Mouse (Mus musculus) embryonic fibroblast, embryonic 13.5 days (primary cell): ENCODE measurements at regions not wholly inside any gene's neighbourhood (a gene's known extent, or its start where the extent isn't known, plus 50 kb on each side); places are given as distances from the start of the nearest gene placed in this dataset.

Experiments used
- H3K27ac ChIP-seq: 2 replicates; pipeline ENCODE4 v1.5.1; 2012; ENCODE audit warnings: low read length, control low read depth, inconsistent platforms; ENCODE audit not compliant: insufficient read depth
- H3K4me1 ChIP-seq: 2 replicates; pipeline ENCODE4 v1.6.1; 2011; ENCODE audit warnings: low read length; ENCODE audit not compliant: control insufficient read depth, insufficient read depth
- H3K4me3 ChIP-seq: 2 replicates; pipeline ENCODE4 v1.5.1; 2011; ENCODE audit warnings: mild to moderate bottlenecking, control low read depth, low read length; ENCODE audit not compliant: insufficient read depth
- CTCF ChIP-seq: IDR thresholded peaks from 2 replicates; pipeline ENCODE4 v1.5.1; 2011; ENCODE audit warnings: mild to moderate bottlenecking, control low read depth, low read length, moderate library complexity, borderline replicate concordance; ENCODE audit not compliant: insufficient read depth
- POLR2A ChIP-seq: IDR thresholded peaks from 2 replicates; pipeline ENCODE4 v1.6.1; 2011; ENCODE audit warnings: low read depth, mild to moderate bottlenecking, control low read depth, low read length, moderate library complexity

GRCm38 (mm10) chr2:170245637-170246341 is 97.9 kb upstream of the Zfp217 start:
- TF ChIP-seq CTCF (no peak), POLR2A (no peak)
- H3K4me1 ChIP-seq, result peaks cover 5% of the 10 kb centered on the region; the same call in 1 of the 2 replicates
- H3K27ac ChIP-seq, result peak overlapping the region; percentile 72
- no peak overlapping the region for H3K4me3 ChIP-seq

DNA sequence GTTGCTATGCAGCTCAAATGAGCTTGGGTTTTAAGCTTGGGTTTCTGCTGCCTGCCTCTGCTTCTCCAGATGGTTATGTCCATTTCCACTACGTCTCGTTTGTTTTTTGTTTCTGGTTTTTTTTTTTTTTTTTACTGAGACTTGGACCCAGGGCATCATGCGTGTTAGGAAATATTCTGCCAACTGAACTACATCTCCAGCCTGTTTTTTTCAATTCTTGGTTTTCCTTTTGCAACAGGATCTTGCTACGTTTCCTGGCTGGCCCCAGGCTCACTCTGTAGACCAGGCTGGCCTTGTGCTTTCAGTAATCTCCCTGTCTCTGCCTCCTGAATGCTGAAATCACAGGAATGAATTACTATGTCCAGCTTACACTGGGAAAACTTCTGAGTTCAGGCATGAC is 96.2 kb upstream of the Zfp217 start:
- no peak overlapping the region for H3K27ac ChIP-seq
- H3K4me3 ChIP-seq, result no peak overlapping the region
- no peak for TF ChIP-seq CTCF
- peaks cover 5% of the 10 kb centered on the region; the same call in 1 of the 2 replicates for H3K4me1 ChIP-seq

DNA sequence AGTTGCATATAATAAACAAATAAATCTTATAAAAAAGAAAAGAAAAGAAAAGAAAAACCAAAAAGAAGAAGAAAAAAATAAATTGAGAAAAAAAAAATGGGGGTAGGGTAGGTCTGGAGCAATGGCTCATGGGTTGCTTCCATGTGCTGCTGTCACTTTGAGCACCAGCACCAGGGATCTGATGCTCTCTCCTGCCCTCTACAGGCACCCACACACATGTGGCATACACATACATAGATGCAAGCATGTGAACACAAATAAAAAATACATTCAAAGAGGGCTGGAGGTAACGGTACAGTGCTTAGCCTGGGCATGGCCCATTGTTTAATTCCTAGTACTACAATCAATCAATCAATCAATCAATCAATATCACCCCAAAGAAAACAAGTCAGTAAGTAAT is 90.1 kb upstream of the Zfp217 start:
- no peak overlapping the region for H3K27ac ChIP-seq
- H3K4me3 ChIP-seq, result no peak overlapping the region
- H3K4me1 ChIP-seq, result no peaks in the 10 kb centered on the region
- TF ChIP-seq CTCF (peak; percentile 25; the same call in 1 of the 2 replicates), POLR2A (no peak)

DNA sequence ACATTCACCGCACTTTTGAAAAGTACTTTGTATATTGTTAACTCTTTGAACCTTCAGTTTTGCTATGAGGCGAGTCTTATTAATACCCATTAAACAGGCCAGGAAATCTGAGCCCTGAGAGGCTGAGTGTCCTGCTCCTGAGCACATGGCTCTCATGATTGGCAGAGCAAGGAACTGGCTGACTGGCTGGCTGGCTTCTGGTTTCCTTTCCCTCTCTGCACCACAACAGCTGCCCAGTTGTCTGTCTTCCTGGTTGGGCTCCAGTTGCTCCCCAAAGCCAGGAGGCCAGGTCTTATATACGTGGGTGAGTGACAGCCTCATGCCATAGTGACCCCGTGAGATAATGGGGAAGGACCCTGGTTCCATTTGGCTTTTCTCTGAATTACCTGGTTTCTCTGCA is 85.5 kb upstream of the Zfp217 start:
- Histone ChIP-seq H3K27ac (no peak overlapping the region), H3K4me3 (no peak overlapping the region)

GRCm38 (mm10) chr2:170229461-170230080 is 81.7 kb upstream of the Zfp217 start:
- Histone ChIP-seq H3K27ac (no peak overlapping the region), H3K4me3 (no peak overlapping the region), H3K4me1 (no peaks in the 10 kb centered on the region)
- TF ChIP-seq CTCF (no peak), POLR2A (no peak)

More for the DNA sequence above, 85.5 kb upstream of the Zfp217 start:
- TF ChIP-seq POLR2A (no peak), CTCF (no peak)
- H3K4me1 ChIP-seq, result no peaks in the 10 kb centered on the region

DNA sequence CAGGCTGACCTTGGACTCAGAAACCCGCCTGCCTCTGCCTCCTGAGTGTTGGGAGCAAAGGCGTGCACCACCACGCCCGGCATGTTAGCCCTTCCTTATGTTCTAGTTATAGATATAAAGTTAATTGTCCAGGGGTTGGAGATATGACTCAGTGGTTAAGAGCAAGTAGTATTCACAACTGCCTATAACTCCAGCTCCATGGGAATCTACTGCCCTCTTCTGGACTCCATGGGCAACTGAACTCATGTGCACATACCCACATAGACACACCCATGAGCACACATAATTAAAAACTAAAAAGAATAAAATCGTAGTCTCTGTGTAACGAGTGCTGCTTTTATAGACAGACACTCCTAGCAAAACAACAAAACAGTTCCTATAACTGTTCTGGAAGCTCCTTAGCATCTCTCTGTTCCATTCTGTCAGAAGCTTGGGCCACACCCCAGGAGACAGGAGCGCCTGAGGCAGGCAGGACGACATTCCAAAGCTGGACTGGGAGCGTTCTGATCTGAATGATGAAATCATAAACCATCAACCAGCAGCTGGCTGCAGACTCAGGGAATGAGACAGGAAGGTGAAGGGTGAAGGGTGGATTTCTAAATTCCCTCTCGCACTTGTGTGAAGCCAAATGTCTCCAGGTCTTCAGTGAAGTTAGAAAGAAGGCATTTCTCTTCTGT is 80.6 kb upstream of the Zfp217 start:
- TF ChIP-seq POLR2A (no peak), CTCF (no peak)
- Histone ChIP-seq H3K4me1 (no peaks in the 10 kb centered on the region), H3K4me3 (no peak overlapping the region), H3K27ac (no peak overlapping the region)

GRCm38 (mm10) chr2:170223872-170224271 is 76.0 kb upstream of the Zfp217 start:
- H3K27ac ChIP-seq, result no peak overlapping the region
- no peak overlapping the region for H3K4me3 ChIP-seq
- TF ChIP-seq CTCF (no peak), POLR2A (no peak)
- H3K4me1 ChIP-seq, result peaks cover 9% of the 10 kb centered on the region

- H3K4me1 ChIP-seq, result peaks cover 16% of the 10 kb centered on the region
- H3K4me3 ChIP-seq, result no peak overlapping the region
Observed at GRCm38 (mm10) chr2:170222819-170223218, 74.9 kb upstream of the Zfp217 start.

DNA sequence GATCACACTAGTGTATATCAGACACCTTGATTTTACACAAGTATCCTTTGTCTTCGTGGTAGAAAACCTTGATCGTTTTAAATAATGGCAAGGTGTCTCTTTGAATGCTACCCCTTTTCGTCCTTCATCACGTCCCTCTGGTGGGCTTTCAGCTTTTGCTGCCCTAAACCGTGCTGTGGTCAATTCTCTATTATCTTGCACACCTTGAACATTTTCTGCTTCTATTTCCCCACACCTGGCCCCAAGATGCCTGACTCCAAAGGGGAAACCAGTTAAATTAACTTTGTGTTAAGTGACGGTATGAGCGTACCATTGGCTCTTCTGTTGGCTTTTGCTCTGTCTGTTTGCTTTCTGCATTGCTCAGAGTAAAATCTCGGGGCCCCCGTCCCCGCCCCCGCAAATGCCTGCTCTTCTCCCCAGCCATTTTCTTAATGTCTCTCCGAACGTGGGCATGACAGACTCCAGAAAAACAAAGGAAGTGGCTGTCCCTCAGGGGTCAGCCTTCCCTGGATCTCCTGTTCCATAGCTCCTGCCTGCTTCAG is 74.2 kb upstream of the Zfp217 start:
- no peak overlapping the region for H3K4me3 ChIP-seq
- peaks cover 16% of the 10 kb centered on the region for H3K4me1 ChIP-seq
- TF ChIP-seq POLR2A, result no peak
- TF ChIP-seq CTCF, result no peak
- peak overlapping the region; percentile 30 for H3K27ac ChIP-seq

More at GRCm38 (mm10) chr2:170222819-170223218, 74.9 kb upstream of the Zfp217 start:
- TF ChIP-seq CTCF, result no peak
- TF ChIP-seq POLR2A, result no peak
- peak overlapping the region; percentile 30; the same call in 1 of the 2 replicates for H3K27ac ChIP-seq
